Mouse (Mus musculus) ES-Bruce4 (cell line): Measurements from ENCODE around the gene Sec24c. TPM values are rescaled to one million over a fixed set of nuclear protein-coding genes. Genes with fewer than 3 reads are reported as not detected.
"Not testable (repeated sequence)": the region's sequence is repeated elsewhere in the genome, so short reads cannot be mapped to it uniquely, and the experiment has no call there.

Source experiments
- H3K27ac ChIP-seq: 2 replicates; pipeline ENCODE4 v1.5.1; 2012; ENCODE audit warnings: low read length, inconsistent platforms; ENCODE audit not compliant: insufficient read depth
- H3K27me3 ChIP-seq: 2 replicates; pipeline ENCODE4 v1.6.1; 2012; ENCODE audit warnings: mild to moderate bottlenecking, low read length, inconsistent platforms; ENCODE audit not compliant: control insufficient read depth, poor library complexity, insufficient read depth, severe bottlenecking
- H3K36me3 ChIP-seq: 2 replicates; pipeline ENCODE4 v1.6.1; 2012; ENCODE audit warnings: inconsistent platforms, mild to moderate bottlenecking, low read length, moderate library complexity; ENCODE audit not compliant: control insufficient read depth, poor library complexity, insufficient read depth, severe bottlenecking
- H3K4me1 ChIP-seq: one replicate; pipeline ENCODE4 v1.8.1; 2011; ENCODE audit warnings: low read length; ENCODE audit not compliant: control insufficient read depth, insufficient read depth
- H3K4me3 ChIP-seq: 2 replicates; pipeline ENCODE4 v1.5.1; 2011; ENCODE audit warnings: low read depth, mild to moderate bottlenecking, low read length
- H3K9ac ChIP-seq: 2 replicates; pipeline ENCODE4 v1.6.1; 2012; ENCODE audit warnings: low read depth, mild to moderate bottlenecking, inconsistent platforms; ENCODE audit not compliant: poor library complexity, severe bottlenecking
- H3K9me3 ChIP-seq: replicated peaks from 2 replicates; pipeline ENCODE4 v1.6.1; 2012; ENCODE audit warnings: mild to moderate bottlenecking, low read length, inconsistent platforms; ENCODE audit not compliant: control insufficient read depth, poor library complexity, insufficient read depth, severe bottlenecking
- CTCF ChIP-seq: IDR thresholded peaks from one replicate; pipeline ENCODE4 v1.8.1; 2011; ENCODE audit warnings: low read depth, low read length
- EP300 ChIP-seq: IDR thresholded peaks from 2 replicates; pipeline ENCODE4 v1.6.1; 2011; ENCODE audit warnings: low read depth, low read length; ENCODE audit not compliant: insufficient read depth
- POLR2A ChIP-seq: IDR thresholded peaks from one replicate; pipeline ENCODE4 v1.8.1; 2011; ENCODE audit warnings: low read length; ENCODE audit not compliant: insufficient read depth
- polyA plus RNA-seq: library from polyadenylated mRNA; stranded (reverse); fragments of >200 nt; gene quantifications from 2 replicates; pipeline ENCODE4 v1.2.4, GENCODE M21; 2011; ENCODE audit warnings: low read depth; ENCODE audit not compliant: missing spikeins, insufficient read depth, insufficient read length

Sec24c gene
- polyA plus RNA-seq, 1 experiment = 133 TPM

- H3K27ac ChIP-seq = no peak overlapping the region
- H3K9me3 ChIP-seq = no peaks in the 10 kb centered on the region
- no peaks in the 10 kb centered on the region for H3K27me3 ChIP-seq
- peaks cover 2% of the 10 kb centered on the region for H3K4me1 ChIP-seq
- H3K9ac ChIP-seq = no peak overlapping the region
- TF ChIP-seq EP300 = no peak
- peak; percentile 10 for TF ChIP-seq CTCF
- H3K4me3 ChIP-seq = no peak overlapping the region
- H3K36me3 ChIP-seq = peaks cover 20% of the 10 kb centered on the region
These were observed 22.9 kb downstream of the Sec24c start for GRCm38 (mm10) chr14:20696986-20697385.

- peaks cover 11% of the 10 kb centered on the region; the same call in 1 of the 2 replicates for H3K36me3 ChIP-seq
- no peak overlapping the region for H3K27ac ChIP-seq
- no peak overlapping the region for H3K4me3 ChIP-seq
- H3K27me3 ChIP-seq = no peaks in the 10 kb centered on the region
- peaks cover 2% of the 10 kb centered on the region for H3K4me1 ChIP-seq
- H3K9me3 ChIP-seq = no peaks in the 10 kb centered on the region
- TF ChIP-seq EP300 (no peak), POLR2A (no peak), CTCF (no peak)
- H3K9ac ChIP-seq = no peak overlapping the region
These were observed 24.4 kb downstream of the Sec24c start for GRCm38 (mm10) chr14:20698515-20698914.

GRCm38 (mm10) chr14:20700362-20700761, 26.3 kb downstream of the Sec24c start:
- H3K9me3 ChIP-seq = no peaks in the 10 kb centered on the region
- H3K27me3 ChIP-seq = no peaks in the 10 kb centered on the region
- H3K4me3 ChIP-seq = no peak overlapping the region
- H3K4me1 ChIP-seq = peaks cover 2% of the 10 kb centered on the region
- H3K36me3 ChIP-seq = peaks cover 8% of the 10 kb centered on the region; the same call in 1 of the 2 replicates
- TF ChIP-seq EP300 (no peak), POLR2A (no peak), CTCF (no peak)
- no peak overlapping the region for H3K9ac ChIP-seq
- no peak overlapping the region for H3K27ac ChIP-seq

GRCm38 (mm10) chr14:20701554-20701953, 27.4 kb downstream of the Sec24c start:
- no peaks in the 10 kb centered on the region for H3K27me3 ChIP-seq
- peaks cover 8% of the 10 kb centered on the region; the same call in 1 of the 2 replicates for H3K36me3 ChIP-seq
- peak overlapping the region; percentile 52; the same call in 1 of the 2 replicates for H3K27ac ChIP-seq
- H3K4me1 ChIP-seq = peaks cover 2% of the 10 kb centered on the region
- H3K9me3 ChIP-seq = no peaks in the 10 kb centered on the region
- TF ChIP-seq POLR2A (no peak), CTCF (no peak), EP300 (no peak)
- H3K9ac ChIP-seq = peak overlapping the region; percentile 90
- H3K4me3 ChIP-seq = peak overlapping the region; percentile 16; the same call in 1 of the 2 replicates

DNA sequence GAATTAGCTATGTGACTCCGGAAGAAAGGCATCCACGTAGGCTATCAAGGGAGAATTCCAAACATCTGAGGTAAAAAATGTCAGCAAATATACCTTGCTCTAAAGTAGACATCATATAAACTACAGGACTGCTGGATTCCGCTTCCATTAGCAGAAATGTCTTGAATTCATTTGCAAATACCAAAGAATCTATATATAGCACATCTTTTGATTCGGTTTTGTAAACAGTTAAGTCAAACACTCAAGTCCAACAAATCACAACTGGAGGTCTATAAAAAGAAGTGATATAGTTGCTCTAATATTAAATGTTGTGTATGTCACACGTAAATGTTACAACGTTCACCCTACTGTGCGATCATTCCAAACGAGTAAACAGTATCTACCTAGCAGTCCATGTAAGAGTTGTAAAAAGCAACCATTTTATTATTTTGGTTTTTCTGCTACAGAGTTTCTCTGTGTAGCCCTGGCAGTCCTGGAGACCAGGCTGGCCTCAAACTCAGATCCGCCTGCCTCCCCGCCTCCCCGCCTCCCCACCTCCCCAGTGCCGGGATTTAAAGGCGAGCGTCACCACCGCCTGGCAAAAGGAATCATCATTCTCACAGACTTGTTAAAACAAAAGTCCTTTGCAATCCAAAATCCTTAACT, 28.1 kb downstream of the Sec24c start:
- no peak for TF ChIP-seq CTCF
- TF ChIP-seq EP300 = no peak
- no peak for TF ChIP-seq POLR2A
- peaks cover 2% of the 10 kb centered on the region for H3K4me1 ChIP-seq

GRCm38 (mm10) chr14:20702741-20703381, 28.8 kb downstream of the Sec24c start, which contains the start of gene Chchd1:
Chchd1 (plus strand) TSS chr14:20703006.
- TF ChIP-seq CTCF (no peak), POLR2A (peak; percentile 68), EP300 (peak; percentile 72; the same call in 1 of the 2 replicates)
- H3K36me3 ChIP-seq = peaks cover 8% of the 10 kb centered on the region; the same call in 1 of the 2 replicates
- peak within 1 kb of the TSS; percentile 90 for H3K9ac ChIP-seq
- no peaks in the 10 kb centered on the region for H3K9me3 ChIP-seq
- H3K4me1 ChIP-seq = peaks cover 2% of the 10 kb centered on the region
- H3K4me3 ChIP-seq = peak within 1 kb of the TSS; percentile 96
- H3K27ac ChIP-seq = peak within 1 kb of the TSS; percentile 83
- H3K27me3 ChIP-seq = no peaks in the 10 kb centered on the region

More for the DNA sequence above, 28.1 kb downstream of the Sec24c start:
- peak overlapping the region; percentile 90 for H3K9ac ChIP-seq
- H3K36me3 ChIP-seq = peaks cover 8% of the 10 kb centered on the region; the same call in 1 of the 2 replicates
- no peaks in the 10 kb centered on the region for H3K9me3 ChIP-seq
- peak overlapping the region; percentile 96 for H3K4me3 ChIP-seq
- peak overlapping the region; percentile 52 for H3K27ac ChIP-seq
- no peaks in the 10 kb centered on the region for H3K27me3 ChIP-seq

- Histone ChIP-seq H3K27ac (peak overlapping the region; percentile 83), H3K9ac (peak overlapping the region; percentile 90), H3K4me3 (peak overlapping the region; percentile 96)
- not testable (repeated sequence) for H3K36me3 ChIP-seq, H3K9me3 ChIP-seq, H3K4me1 ChIP-seq, H3K27me3 ChIP-seq
These were observed 29.4 kb downstream of the Sec24c start for GRCm38 (mm10) chr14:20703461-20703860.
